Mouse (Mus musculus) G1E (cell line): ENCODE measurements around the gene Pskh1. TPM values are rescaled to one million over a fixed set of nuclear protein-coding genes. Genes with fewer than 3 reads are reported as not detected.
A peak's percentile ranks its signal among the peaks of the same experiment; 100 is the strongest.

ENCODE experiments used
- ATAC-seq: 2 replicates; pipeline ENCODE4 v1.8.0; 2016; ENCODE audit warnings: mild to moderate bottlenecking; ENCODE audit not compliant: insufficient number of reproducible peaks, poor library complexity, low FRiP score, severe bottlenecking; ENCODE audit errors: extremely low read depth
- DNase-seq: peaks from one replicate; pipeline ENCODE4 v3.0.0; 2012; ENCODE audit warnings: low spot score
- H3K27me3 ChIP-seq: 2 replicates; pipeline ENCODE4 v1.6.1; 2012; ENCODE audit warnings: mild to moderate bottlenecking, low read length, inconsistent platforms; ENCODE audit not compliant: insufficient read depth
- H3K36me3 ChIP-seq: replicated peaks from 2 replicates; pipeline ENCODE3; 2012; ENCODE audit warnings: mild to moderate bottlenecking, inconsistent platforms
- H3K4me1 ChIP-seq: 2 replicates; pipeline ENCODE4 v1.6.1; 2012; ENCODE audit warnings: low read depth, low read length, inconsistent platforms, mixed read lengths; ENCODE audit not compliant: insufficient read depth
- H3K4me3 ChIP-seq: 2 replicates; pipeline ENCODE4 v1.5.1; 2012; ENCODE audit warnings: low read depth, mild to moderate bottlenecking, inconsistent platforms, low read length, moderate library complexity, mixed read lengths
- H3K9me3 ChIP-seq: replicated peaks from 2 replicates; pipeline ENCODE4 v1.6.1; 2012; ENCODE audit warnings: inconsistent platforms
- CTCF ChIP-seq: IDR thresholded peaks from 2 replicates; pipeline ENCODE4 v1.5.1; 2012; ENCODE audit warnings: low read depth, low read length, inconsistent platforms, mixed read lengths
- GATA1 ChIP-seq: IDR thresholded peaks from 2 replicates; pipeline ENCODE4 v1.6.1; 2012; ENCODE audit warnings: borderline replicate concordance, low read length, inconsistent platforms, mixed read lengths
- GATA2 ChIP-seq: IDR thresholded peaks from 2 replicates; pipeline ENCODE4 v1.6.1; 2012; ENCODE audit warnings: low read depth, low read length, inconsistent platforms, borderline replicate concordance
- POLR2AphosphoS5 ChIP-seq: IDR thresholded peaks from 2 replicates; pipeline ENCODE4 v1.6.1; 2012; ENCODE audit warnings: low read depth, low read length, inconsistent platforms; ENCODE audit not compliant: insufficient replicate concordance
- TAL1 ChIP-seq: conservative IDR thresholded peaks from 2 replicates; pipeline ENCODE4 v1.6.1; 2012; ENCODE audit warnings: low read depth, low read length, inconsistent platforms, mixed read lengths
- polyA plus RNA-seq: library from polyadenylated mRNA; stranded (reverse); fragments of >175 nt; gene quantifications from 2 replicates; pipeline ENCODE4 v1.2.3, GENCODE M21; 2012
- total RNA-seq, 2 experiments: library from RNA; stranded (forward) in 1 of 2; stranded (reverse) in 1 of 2; fragments of 200-1000 nt in 1 of 2; fragments of >200 nt in 1 of 2; fragmentation: Nextera tagmentation in 1 of 2; gene quantifications; 2 replicates each; pipeline ENCODE4 v1.2.3; 2014 to 2017

The Pskh1 gene
- total and polyA plus RNA-seq, 3 experiments: 19.5 to 26.1 (median 21.3) TPM

DNA sequence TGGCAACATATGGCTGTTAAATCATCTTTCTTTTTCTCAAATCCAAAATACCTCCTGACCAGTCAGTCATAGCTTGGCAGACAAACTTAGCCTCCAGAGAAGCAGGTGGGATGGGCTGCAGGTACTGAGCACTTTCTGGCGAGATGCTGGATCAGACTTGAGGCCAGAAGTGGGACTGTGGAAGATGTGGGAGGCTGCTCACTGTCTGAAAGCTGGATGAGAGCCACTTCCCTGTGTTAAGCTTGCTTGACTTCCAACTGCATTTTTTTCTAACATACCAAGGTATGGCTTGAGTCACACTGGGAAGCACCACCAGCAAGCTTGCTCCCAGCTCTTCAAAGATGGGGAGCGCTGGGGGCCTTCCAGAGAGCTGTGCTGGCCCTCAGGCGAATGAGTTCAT, 24.9 kb downstream of the Pskh1 start:
- H3K4me1 ChIP-seq: peaks cover 24% of the 10 kb centered on the region

GRCm38 (mm10) chr8:105930602-105931001, 30.4 kb downstream of the Pskh1 start:
- DNase-seq (peak; percentile 67), ATAC-seq (peak; percentile 15; the same call in 1 of the 2 replicates)
- peaks cover 93% of the 10 kb centered on the region for H3K36me3 ChIP-seq

More for the DNA sequence above, 24.9 kb downstream of the Pskh1 start:
- ATAC-seq: no peak
- no peaks in the 10 kb centered on the region for H3K9me3 ChIP-seq
- no peak for DNase-seq
- TF ChIP-seq POLR2AphosphoS5: no peak
- no peak for TF ChIP-seq TAL1
- no peak for TF ChIP-seq GATA2
- TF ChIP-seq GATA1: no peak
- no peak for TF ChIP-seq CTCF
- peaks cover 81% of the 10 kb centered on the region for H3K36me3 ChIP-seq
- no peak overlapping the region for H3K4me3 ChIP-seq
- H3K27me3 ChIP-seq: no peaks in the 10 kb centered on the region

GRCm38 (mm10) chr8:105931271-105931670, 31.0 kb downstream of the Pskh1 start:
- DNase-seq (no peak), ATAC-seq (no peak)
- H3K4me3 ChIP-seq: no peak overlapping the region
- H3K27me3 ChIP-seq: no peaks in the 10 kb centered on the region
- no peaks in the 10 kb centered on the region for H3K9me3 ChIP-seq
- peaks cover 37% of the 10 kb centered on the region for H3K4me1 ChIP-seq
- TF ChIP-seq GATA2: no peak
- peaks cover 92% of the 10 kb centered on the region for H3K36me3 ChIP-seq

More at GRCm38 (mm10) chr8:105930602-105931001, 30.4 kb downstream of the Pskh1 start:
- Histone ChIP-seq H3K4me3 (no peak overlapping the region), H3K4me1 (peaks cover 30% of the 10 kb centered on the region), H3K27me3 (no peaks in the 10 kb centered on the region), H3K9me3 (no peaks in the 10 kb centered on the region)
- TF ChIP-seq GATA1 (no peak), POLR2AphosphoS5 (no peak), TAL1 (no peak), CTCF (peak; percentile 89), GATA2 (no peak)

GRCm38 (mm10) chr8:105932525-105932924, 32.3 kb downstream of the Pskh1 start:
- Histone ChIP-seq H3K4me3 (no peak overlapping the region), H3K9me3 (no peaks in the 10 kb centered on the region), H3K36me3 (peaks cover 80% of the 10 kb centered on the region), H3K27me3 (no peaks in the 10 kb centered on the region), H3K4me1 (peaks cover 49% of the 10 kb centered on the region)
- no peak for TF ChIP-seq CTCF
- no peak for TF ChIP-seq TAL1
- no peak for TF ChIP-seq GATA2
- no peak for TF ChIP-seq GATA1
- TF ChIP-seq POLR2AphosphoS5: no peak
- ATAC-seq (no peak), DNase-seq (no peak)

- H3K4me3 ChIP-seq: no peak within 1 kb of the TSS
- TF ChIP-seq GATA1 (no peak), CTCF (no peak), POLR2AphosphoS5 (no peak), TAL1 (no peak), GATA2 (no peak)
- peaks cover 60% of the 10 kb centered on the region for H3K4me1 ChIP-seq
- H3K27me3 ChIP-seq: no peaks in the 10 kb centered on the region
- DNase-seq (no peak), ATAC-seq (no peak)
- H3K9me3 ChIP-seq: no peaks in the 10 kb centered on the region
- peaks cover 71% of the 10 kb centered on the region for H3K36me3 ChIP-seq
Measured at GRCm38 (mm10) chr8:105933762-105934161, 33.5 kb downstream of the Pskh1 start, which contains the start of gene Ctrl. Ctrl (minus strand) TSS chr8:105933862.

DNA sequence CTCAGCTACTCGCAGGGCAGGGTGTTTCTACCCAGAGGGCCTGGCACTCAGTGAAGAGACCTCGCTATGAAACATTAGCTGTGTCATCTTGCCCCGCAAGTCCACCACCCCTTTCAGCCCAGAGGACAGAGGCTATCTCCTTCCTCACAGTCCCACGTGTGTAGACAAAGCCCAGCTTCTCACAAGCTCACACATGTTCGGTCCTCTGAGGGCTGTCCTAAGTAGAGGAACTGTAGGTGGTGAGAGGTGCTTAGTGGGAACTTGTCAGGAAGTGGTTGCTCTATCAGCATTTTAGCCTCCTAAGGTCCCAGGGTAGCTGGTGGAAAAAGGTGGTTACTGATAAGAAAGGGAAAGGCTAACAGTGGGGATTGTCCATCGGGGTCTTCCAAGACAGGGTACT, 34.9 kb downstream of the Pskh1 start:
- Histone ChIP-seq H3K9me3 (no peaks in the 10 kb centered on the region), H3K4me3 (peak overlapping the region; percentile 20; the same call in 1 of the 2 replicates), H3K4me1 (peaks cover 72% of the 10 kb centered on the region), H3K27me3 (no peaks in the 10 kb centered on the region), H3K36me3 (peaks cover 68% of the 10 kb centered on the region)
- ATAC-seq (peak; percentile 5; the same call in 1 of the 2 replicates), DNase-seq (peak; percentile 28)
- TF ChIP-seq GATA1 (no peak), GATA2 (no peak), TAL1 (no peak), CTCF (no peak), POLR2AphosphoS5 (no peak)

DNA sequence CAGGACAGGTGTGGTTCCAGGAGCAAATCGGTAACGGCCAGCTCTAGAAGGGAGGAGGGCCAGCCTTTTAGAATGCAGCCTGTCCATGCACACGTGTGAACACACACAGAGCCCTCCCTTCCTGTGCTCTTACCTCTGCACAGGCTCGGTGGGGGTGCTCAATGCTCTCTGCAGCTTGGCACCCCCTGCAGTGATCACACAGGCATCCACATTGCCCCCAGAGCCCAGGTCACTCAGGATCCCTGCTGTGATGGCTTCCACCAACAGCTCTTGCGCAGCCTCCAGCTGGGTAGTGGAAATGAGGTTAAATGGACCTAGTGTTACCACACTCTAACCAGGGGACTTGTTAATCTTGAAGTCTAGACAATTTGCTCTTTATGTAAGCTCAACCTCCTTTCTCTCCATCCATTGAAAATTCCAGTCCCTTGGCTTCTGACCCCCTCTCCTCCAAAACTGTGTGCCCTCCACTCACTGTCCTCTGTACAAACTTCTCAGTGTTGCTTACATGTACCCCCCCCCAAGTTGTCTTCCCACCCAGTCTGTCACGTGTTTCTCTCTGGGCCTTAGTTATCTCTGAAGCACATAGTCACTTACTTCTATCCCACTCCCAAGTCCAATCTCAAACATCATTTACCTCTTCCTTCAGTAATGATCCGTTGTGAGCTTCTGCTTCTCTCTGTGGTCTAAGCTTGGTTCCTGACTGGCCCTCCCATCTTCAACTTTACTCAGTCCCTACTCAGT, 35.8 kb downstream of the Pskh1 start:
- H3K4me1 ChIP-seq: peaks cover 64% of the 10 kb centered on the region
- ATAC-seq: no peak

More for the DNA sequence above, 35.8 kb downstream of the Pskh1 start:
- H3K36me3 ChIP-seq: peaks cover 60% of the 10 kb centered on the region
- H3K4me3 ChIP-seq: peak overlapping the region; percentile 94
- H3K27me3 ChIP-seq: no peaks in the 10 kb centered on the region
- no peak for TF ChIP-seq GATA2
- TF ChIP-seq POLR2AphosphoS5: no peak
- no peak for TF ChIP-seq TAL1
- no peak for TF ChIP-seq CTCF
- TF ChIP-seq GATA1: no peak
- no peaks in the 10 kb centered on the region for H3K9me3 ChIP-seq
- DNase-seq: no peak
